Mouse (Mus musculus): ENCODE measurements around the gene Lyg2. TPM values are rescaled to one million over a fixed set of nuclear protein-coding genes. Genes with fewer than 3 reads are reported as not detected.

Lyg2 gene
- polyA plus RNA-seq, 1 experiment from 2014 or later: not detected

DNA sequence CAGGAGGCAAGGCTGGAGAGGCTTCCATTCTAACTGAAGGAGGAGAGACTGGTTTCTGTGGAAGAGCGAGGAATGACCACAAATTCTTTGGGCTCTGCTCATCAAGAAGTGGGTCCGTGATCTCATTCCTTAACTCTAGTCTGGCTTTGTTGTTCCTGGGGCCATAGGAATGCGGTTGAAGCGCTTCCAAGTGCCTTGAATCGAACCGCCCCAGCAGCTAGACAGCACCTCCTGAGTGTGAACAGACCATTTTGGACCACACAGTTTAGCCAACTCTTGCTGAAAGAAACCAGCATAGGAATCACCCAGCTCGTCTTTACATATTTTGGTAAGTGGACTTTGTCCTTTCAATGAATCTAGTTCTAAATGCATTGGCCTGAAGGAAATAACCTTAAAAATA, 44.6 kb downstream of the Lyg2 start, which contains the start of gene Lipt1:
TSS of gene Lipt1 (plus strand) at position 35 of the 400 bp plus-strand sequence.
- WGBS: 5% methylated on average over 7 of the region's 7 CpGs

DNA sequence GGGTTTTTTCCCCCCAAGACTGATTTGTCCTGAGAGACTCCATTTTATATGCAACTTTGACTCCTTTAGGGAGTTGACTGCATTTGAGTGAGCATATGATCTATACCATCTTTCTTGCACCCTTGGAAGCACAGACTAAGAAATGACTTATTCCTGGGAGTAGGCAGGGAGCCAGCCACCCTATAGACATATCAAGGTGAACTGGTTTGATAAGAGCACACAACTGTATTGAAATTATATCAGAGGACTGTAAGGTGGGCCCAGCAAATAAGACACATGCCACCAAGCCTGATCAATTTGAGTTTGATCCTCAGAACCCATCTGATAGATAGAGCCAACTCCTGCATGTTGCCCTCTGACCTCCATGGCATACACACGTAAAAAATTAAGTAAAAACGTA, 46.9 kb downstream of the Lyg2 start:
- WGBS: 72% methylated on average over 2 of the region's 2 CpGs
- Histone ChIP-seq H3K4me3 (ENCODE audit: low read length) (no peak overlapping the region), H3K4me1 (ENCODE audit: control insufficient read depth, insufficient read depth, low read length) (0 out of 2 replicates have a peak, but pooled peaks cover 9% of the 10 kb centered on the region), H3K4me2 (replicated peaks; ENCODE audit: low read depth, low read length) (no peak overlapping the region), H3K9me3 (ENCODE audit: control insufficient read depth, low read length) (no peaks in the 10 kb centered on the region), H3K27me3 (ENCODE audit: control insufficient read depth, insufficient read depth, low read length) (no peaks in the 10 kb centered on the region; the same call in 1 of the 2 replicates), H3K27ac (ENCODE audit: low read depth, low read length) (no peak overlapping the region), H3K9ac (ENCODE audit: low read depth, low read length) (no peak overlapping the region), H3K36me3 (ENCODE audit: control insufficient read depth, insufficient read depth, low read length) (no peaks in the 10 kb centered on the region)
- ATAC-seq (ENCODE audit: low FRiP score, low TSS enrichment): no peak

More for the DNA sequence above, 44.6 kb downstream of the Lyg2 start, which contains the start of gene Lipt1:
- H3K9me3 ChIP-seq (ENCODE audit: control insufficient read depth, low read length): peaks cover 8% of the 10 kb centered on the region; the same call in 1 of the 2 replicates
- 0 out of 2 replicates have a peak, but pooled peaks cover 6% of the 10 kb centered on the region for H3K4me1 ChIP-seq (ENCODE audit: control insufficient read depth, insufficient read depth, low read length)
- H3K27ac ChIP-seq (ENCODE audit: low read depth, low read length): peak within 1 kb of the TSS; percentile 62
- peak within 1 kb of the TSS; percentile 51 for H3K9ac ChIP-seq (ENCODE audit: low read depth, low read length)
- ATAC-seq (ENCODE audit: low FRiP score, low TSS enrichment): peak; percentile 58; the same call in 1 of the 2 replicates
- peak within 1 kb of the TSS; percentile 54 for H3K4me2 ChIP-seq (replicated peaks; ENCODE audit: low read depth, low read length)
- H3K4me3 ChIP-seq (ENCODE audit: low read length): peak within 1 kb of the TSS; percentile 57
- H3K27me3 ChIP-seq (ENCODE audit: control insufficient read depth, insufficient read depth, low read length): no peaks in the 10 kb centered on the region; the same call in 1 of the 2 replicates
- peaks cover 15% of the 10 kb centered on the region; the same call in 1 of the 2 replicates for H3K36me3 ChIP-seq (ENCODE audit: control insufficient read depth, insufficient read depth, low read length)

DNA sequence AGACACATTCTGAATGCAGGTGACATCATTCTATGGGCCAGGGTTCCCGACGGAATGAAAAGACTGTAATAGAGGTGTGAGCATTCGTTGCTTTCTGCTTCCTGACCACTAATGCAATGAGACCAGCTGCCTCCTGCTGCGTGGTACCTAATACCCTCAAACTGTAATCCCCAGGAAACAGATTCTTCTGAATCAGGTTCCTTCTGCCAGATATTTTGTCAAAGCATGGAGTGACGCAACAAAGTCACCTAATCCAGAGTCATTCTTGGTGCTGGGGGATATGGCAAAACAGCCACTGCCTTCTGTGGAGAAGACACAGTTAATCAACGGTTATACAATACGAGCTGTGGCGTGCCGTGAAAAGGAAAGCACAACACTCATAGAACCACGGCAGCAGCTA, 47.7 kb downstream of the Lyg2 start:
- Histone ChIP-seq H3K9ac (ENCODE audit: low read depth, low read length) (no peak overlapping the region), H3K4me1 (ENCODE audit: control insufficient read depth, insufficient read depth, low read length) (0 out of 2 replicates have a peak, but pooled peaks cover 9% of the 10 kb centered on the region), H3K4me3 (ENCODE audit: low read length) (no peak overlapping the region), H3K36me3 (ENCODE audit: control insufficient read depth, insufficient read depth, low read length) (no peaks in the 10 kb centered on the region), H3K27me3 (ENCODE audit: control insufficient read depth, insufficient read depth, low read length) (no peaks in the 10 kb centered on the region; the same call in 1 of the 2 replicates), H3K27ac (ENCODE audit: low read depth, low read length) (no peak overlapping the region), H3K9me3 (ENCODE audit: control insufficient read depth, low read length) (no peaks in the 10 kb centered on the region), H3K4me2 (replicated peaks; ENCODE audit: low read depth, low read length) (no peak overlapping the region)
- 64% methylated on average over 10 of the region's 10 CpGs for WGBS
- ATAC-seq (ENCODE audit: low FRiP score, low TSS enrichment): no peak

DNA sequence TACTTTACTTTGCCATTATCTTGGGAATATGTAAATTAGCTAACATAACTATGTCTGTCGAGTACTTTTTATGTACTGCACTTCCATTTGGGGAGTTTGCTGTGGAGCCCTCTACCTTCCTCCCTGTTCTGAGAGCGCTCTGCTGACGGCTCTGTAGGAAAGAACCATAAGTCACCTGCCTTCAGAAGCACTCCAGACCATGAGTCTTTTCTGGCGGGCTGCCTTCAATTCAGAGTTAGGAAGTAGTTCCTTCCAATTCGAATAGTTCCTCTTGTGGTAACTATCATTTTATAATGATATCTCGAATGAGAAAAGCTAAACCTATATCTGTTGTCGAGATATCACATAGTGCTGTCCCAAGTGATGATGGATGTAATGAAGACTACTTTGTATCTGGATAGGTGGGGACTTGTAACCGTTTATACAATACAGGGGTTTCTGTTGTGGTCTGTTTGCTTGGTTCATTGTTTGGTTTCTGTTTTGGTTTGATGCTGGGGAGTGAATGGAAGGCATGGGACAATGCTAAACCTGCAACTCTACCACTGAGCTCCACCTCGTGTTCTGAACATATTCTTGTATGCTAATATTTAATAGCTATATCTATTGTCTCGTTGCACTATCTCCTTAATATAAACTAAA, 48.5 kb downstream of the Lyg2 start:
- WGBS: 71% methylated on average over 10 of the region's 10 CpGs
- no peak for ATAC-seq (ENCODE audit: low FRiP score, low TSS enrichment)
- Histone ChIP-seq H3K4me2 (replicated peaks; ENCODE audit: low read depth, low read length) (no peak overlapping the region), H3K9me3 (ENCODE audit: control insufficient read depth, low read length) (no peaks in the 10 kb centered on the region), H3K27ac (ENCODE audit: low read depth, low read length) (no peak overlapping the region), H3K36me3 (ENCODE audit: control insufficient read depth, insufficient read depth, low read length) (no peaks in the 10 kb centered on the region), H3K4me3 (ENCODE audit: low read length) (no peak overlapping the region), H3K4me1 (ENCODE audit: control insufficient read depth, insufficient read depth, low read length) (0 out of 2 replicates have a peak, but pooled peaks cover 6% of the 10 kb centered on the region), H3K9ac (ENCODE audit: low read depth, low read length) (no peak overlapping the region), H3K27me3 (ENCODE audit: control insufficient read depth, insufficient read depth, low read length) (no peaks in the 10 kb centered on the region; the same call in 1 of the 2 replicates)

DNA sequence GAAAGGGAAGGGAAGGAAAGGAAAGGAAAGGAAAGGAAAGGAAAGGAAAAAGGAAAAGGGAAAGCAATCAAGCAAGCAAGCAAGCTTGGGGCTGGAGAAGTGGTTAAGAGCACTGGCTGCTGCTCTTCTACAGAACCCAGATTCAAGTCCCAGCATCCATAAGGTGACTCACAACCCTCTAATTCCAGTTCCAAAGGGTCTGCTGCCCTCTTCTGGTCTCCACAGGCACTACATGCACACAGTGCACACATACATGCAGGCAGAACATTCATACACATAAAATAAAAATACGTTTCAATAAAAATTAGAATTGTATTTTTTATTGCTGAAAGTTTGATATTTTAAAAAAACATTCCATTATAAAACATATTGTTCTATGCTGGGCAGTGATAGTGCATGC, 49.2 kb downstream of the Lyg2 start:
- Histone ChIP-seq H3K27me3 (ENCODE audit: control insufficient read depth, insufficient read depth, low read length) (no peaks in the 10 kb centered on the region; the same call in 1 of the 2 replicates), H3K4me2 (replicated peaks; ENCODE audit: low read depth, low read length) (no peak overlapping the region), H3K27ac (ENCODE audit: low read depth, low read length) (no peak overlapping the region), H3K4me3 (ENCODE audit: low read length) (no peak overlapping the region), H3K36me3 (ENCODE audit: control insufficient read depth, insufficient read depth, low read length) (no peaks in the 10 kb centered on the region), H3K9me3 (ENCODE audit: control insufficient read depth, low read length) (no peaks in the 10 kb centered on the region), H3K4me1 (ENCODE audit: control insufficient read depth, insufficient read depth, low read length) (0 out of 2 replicates have a peak, but pooled peaks cover 3% of the 10 kb centered on the region), H3K9ac (ENCODE audit: low read depth, low read length) (no peak overlapping the region)
- no peak for ATAC-seq (ENCODE audit: low FRiP score, low TSS enrichment)
- 63% methylated on average over 1 of the region's 1 CpGs for WGBS

DNA sequence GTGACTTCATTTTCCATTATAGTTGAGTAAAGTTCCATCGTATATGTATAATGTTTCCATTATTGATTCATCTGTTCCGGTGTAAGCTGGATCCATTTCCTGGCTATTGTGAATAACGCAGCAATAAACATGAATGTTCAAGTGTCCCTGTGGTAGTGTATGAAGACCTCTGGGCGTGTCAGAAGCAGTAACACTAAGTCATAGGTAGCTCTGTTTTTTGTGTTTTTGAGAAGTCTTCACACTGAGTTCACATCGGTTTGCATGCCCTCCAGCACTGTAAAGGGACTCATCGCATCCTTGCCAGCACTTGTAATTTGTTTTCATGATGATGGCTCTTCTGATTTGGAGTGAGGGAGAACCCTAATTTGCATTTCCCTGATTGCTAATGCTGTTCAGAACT, 50.0 kb downstream of the Lyg2 start, which contains the start of gene Tsga10:
TSS of gene Tsga10 (minus strand) at position 144 of the 400 bp plus-strand sequence.
- Histone ChIP-seq H3K4me2 (replicated peaks; ENCODE audit: low read depth, low read length) (peak within 1 kb of the TSS; percentile 60), H3K4me1 (ENCODE audit: control insufficient read depth, insufficient read depth, low read length) (0 out of 2 replicates have a peak, but pooled peaks cover 3% of the 10 kb centered on the region), H3K27me3 (ENCODE audit: control insufficient read depth, insufficient read depth, low read length) (no peaks in the 10 kb centered on the region; the same call in 1 of the 2 replicates), H3K36me3 (ENCODE audit: control insufficient read depth, insufficient read depth, low read length) (no peaks in the 10 kb centered on the region), H3K27ac (ENCODE audit: low read depth, low read length) (peak within 1 kb of the TSS; percentile 77), H3K9me3 (ENCODE audit: control insufficient read depth, low read length) (no peaks in the 10 kb centered on the region), H3K9ac (ENCODE audit: low read depth, low read length) (peak within 1 kb of the TSS; percentile 52), H3K4me3 (ENCODE audit: low read length) (peak within 1 kb of the TSS; percentile 56)
- ATAC-seq (ENCODE audit: low FRiP score, low TSS enrichment): no peak
- 84% methylated on average over 6 of the region's 6 CpGs for WGBS

DNA sequence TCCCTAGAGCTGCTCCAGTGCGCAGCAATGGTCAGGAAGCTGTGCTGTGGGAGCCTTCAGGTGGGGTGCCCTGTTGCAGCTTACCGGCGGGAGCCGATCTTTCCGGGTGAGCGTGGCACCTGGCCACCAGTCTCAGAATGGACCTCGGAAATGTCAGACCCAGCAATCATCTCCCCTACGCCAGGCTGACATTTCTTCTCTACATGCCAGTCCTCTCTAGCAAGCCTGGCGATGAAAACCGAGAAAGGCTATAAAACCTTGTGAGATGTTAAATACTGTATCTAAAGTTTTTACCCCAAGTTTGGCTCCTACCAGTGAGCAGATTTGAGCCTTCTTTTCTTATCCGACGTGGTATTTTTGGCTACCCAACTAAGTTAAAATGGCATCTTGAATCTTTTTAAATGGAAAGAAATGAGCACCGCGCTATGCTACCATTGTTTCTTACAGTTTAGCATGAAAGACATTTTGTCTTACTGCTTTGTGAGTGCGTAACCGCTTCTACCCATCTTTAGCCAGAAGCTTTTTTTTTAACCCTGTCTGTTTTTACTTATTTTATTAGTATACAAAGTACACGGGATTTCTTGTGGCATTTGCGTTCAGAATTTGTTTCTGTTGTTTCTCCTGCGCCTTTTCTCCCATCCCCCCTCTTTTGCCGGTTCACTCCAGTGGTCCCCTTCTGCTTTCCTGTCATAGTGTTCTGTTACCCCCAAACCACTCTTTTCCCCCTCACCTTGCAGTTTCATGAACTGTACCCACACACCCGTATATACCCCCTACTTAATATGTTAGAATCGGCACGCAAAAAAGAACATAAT, 50.7 kb downstream of the Lyg2 start:
- Histone ChIP-seq H3K4me2 (replicated peaks; ENCODE audit: low read depth, low read length) (peak overlapping the region; percentile 60), H3K27ac (ENCODE audit: low read depth, low read length) (peak overlapping the region; percentile 77), H3K4me1 (ENCODE audit: control insufficient read depth, insufficient read depth, low read length) (0 out of 2 replicates have a peak, but pooled peaks cover 3% of the 10 kb centered on the region), H3K9me3 (ENCODE audit: control insufficient read depth, low read length) (no peaks in the 10 kb centered on the region), H3K4me3 (ENCODE audit: low read length) (peak overlapping the region; percentile 56), H3K27me3 (ENCODE audit: control insufficient read depth, insufficient read depth, low read length) (no peaks in the 10 kb centered on the region; the same call in 1 of the 2 replicates), H3K36me3 (ENCODE audit: control insufficient read depth, insufficient read depth, low read length) (no peaks in the 10 kb centered on the region), H3K9ac (ENCODE audit: low read depth, low read length) (peak overlapping the region; percentile 52)
- no peak for ATAC-seq (ENCODE audit: low FRiP score, low TSS enrichment)
- WGBS: 11% methylated on average over 23 of the region's 23 CpGs

DNA sequence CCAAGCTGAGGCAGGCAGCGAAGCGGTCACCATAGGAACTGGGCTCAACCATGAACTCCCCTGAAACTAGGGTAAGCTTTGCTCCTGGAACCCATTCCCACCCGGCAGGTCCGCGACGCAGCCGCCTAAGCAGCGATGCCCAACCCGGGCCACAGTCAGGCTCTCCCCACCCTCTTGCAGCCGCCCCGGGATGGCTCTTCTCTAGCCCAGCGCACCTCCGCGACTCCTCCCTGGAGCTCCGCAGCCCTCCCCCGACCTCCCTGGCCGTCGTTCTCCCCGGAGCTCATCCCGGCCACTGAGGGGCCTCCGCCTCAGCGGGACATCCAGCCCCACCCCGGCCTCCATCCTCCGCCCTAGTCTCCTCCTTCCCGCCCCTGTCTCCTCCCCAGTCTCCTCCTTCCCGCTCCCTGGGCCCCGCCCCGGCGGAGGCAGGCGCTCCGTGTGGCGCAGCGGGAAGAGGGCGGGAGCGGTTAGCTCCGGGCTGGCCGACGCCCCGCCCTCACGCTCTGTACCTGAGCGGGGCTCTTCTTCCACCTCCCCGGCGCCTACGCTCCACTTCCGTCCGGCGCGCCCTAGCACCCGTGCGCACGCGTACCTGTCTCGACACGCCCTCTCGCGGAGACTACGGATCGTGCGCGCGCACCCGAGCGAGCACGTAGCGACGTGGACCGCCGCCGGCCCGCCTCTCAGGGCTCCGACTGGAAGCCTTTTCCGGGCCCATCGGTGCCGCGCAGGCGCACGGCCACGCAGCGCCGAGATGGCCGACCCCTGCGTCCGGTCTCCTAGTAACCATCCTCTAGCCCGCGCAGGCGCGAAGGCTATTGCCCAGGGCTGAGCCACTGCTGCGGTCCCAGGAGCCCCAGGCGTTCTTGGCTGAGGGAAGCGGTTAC, 51.5 kb downstream of the Lyg2 start:
- peak overlapping the region; percentile 83 for H3K27ac ChIP-seq (ENCODE audit: low read depth, low read length)
- WGBS: under 1% methylated on average over 71 of the region's 90 CpGs
- no peaks in the 10 kb centered on the region; the same call in 1 of the 2 replicates for H3K27me3 ChIP-seq (ENCODE audit: control insufficient read depth, insufficient read depth, low read length)
- ATAC-seq (ENCODE audit: low FRiP score, low TSS enrichment): peak; percentile 99
- 0 out of 2 replicates have a peak, but pooled peaks cover 3% of the 10 kb centered on the region for H3K4me1 ChIP-seq (ENCODE audit: control insufficient read depth, insufficient read depth, low read length)
- peak overlapping the region; percentile 56 for H3K4me3 ChIP-seq (ENCODE audit: low read length)
- H3K9ac ChIP-seq (ENCODE audit: low read depth, low read length): peak overlapping the region; percentile 68
- peak overlapping the region; percentile 60 for H3K4me2 ChIP-seq (replicated peaks; ENCODE audit: low read depth, low read length)
- no peaks in the 10 kb centered on the region for H3K36me3 ChIP-seq (ENCODE audit: control insufficient read depth, insufficient read depth, low read length)
- no peaks in the 10 kb centered on the region for H3K9me3 ChIP-seq (ENCODE audit: control insufficient read depth, low read length)

All from kidney, embryonic 14.5 days (tissue).